Mouse (Mus musculus): Measurements from ENCODE around the gene Clic6.

- TF ChIP-seq CTCF (conservative IDR thresholded peaks at IDR 0.05; ENCODE audit: insufficient read depth, insufficient read length, low read depth, low read length) (no peak), POLR2A (IDR thresholded peaks at IDR 0.05; ENCODE audit: low read depth, low read length) (no peak)
Measured at GRCm38 (mm10) chr16:92524651-92525050, 39.1 kb downstream of the Clic6 start.
